In genomic region chr2:91944170-91944950, GRCm38 (mm10) we compare ENCODE assay signal across 8 mouse cellular contexts. TPM values are rescaled to one million over a fixed set of nuclear protein-coding genes. Genes with fewer than 3 reads are reported as not detected.
A peak's percentile ranks its signal among the peaks of the same experiment; 100 is the strongest.
DNase-seq lines count a peak whose midpoint lies in the region; ATAC-seq and TF ChIP-seq lines count a peak whose summit lies in the region.
"Had no signal": no experiment of that assay in that cellular context is flagged by ENCODE, and none has a peak within 500 bp of the region (broad histone marks: within the 10 kb centered on the region; RNA-seq: fewer than 3 reads in every experiment).

No protein-coding gene starts in this region.

- peaks cover 41% of the 10 kb centered on the region for H3K4me1 ChIP-seq in limb, embryonic 12.5 days (replicated peaks)
- H3K4me1 ChIP-seq in midbrain, embryonic 12.5 days = peaks cover 33% of the 10 kb centered on the region
- peaks cover 28% of the 10 kb centered on the region for H3K4me1 ChIP-seq in small intestine, adult 2 months (ENCODE audit: control insufficient read depth, insufficient read depth, insufficient read length, low read length)

- 44% methylated on average over 13 of the region's 13 CpGs for WGBS in limb, embryonic 12.5 days
- 49% methylated on average over 13 of the region's 13 CpGs for WGBS in midbrain, embryonic 12.5 days
- 50% methylated on average over 13 of the region's 13 CpGs for WGBS in small intestine, adult 2 months

- peaks cover 34% of the 10 kb centered on the region for H3K36me3 ChIP-seq in limb, embryonic 12.5 days
- H3K36me3 ChIP-seq in midbrain, embryonic 12.5 days = peaks cover 11% of the 10 kb centered on the region; the same call in 1 of the 2 replicates
- peaks cover 35% of the 10 kb centered on the region for H3K36me3 ChIP-seq in small intestine, adult 2 months (ENCODE audit: control insufficient read depth, insufficient read depth, low read length)

- TF ChIP-seq CTCF in small intestine, adult 2 months (IDR thresholded peaks at IDR 0.05; ENCODE audit: extremely low read depth, insufficient read length, insufficient replicate concordance, low read depth, low read length) = peak; percentile 91

- no peak overlapping the region for H3K4me2 ChIP-seq in limb, embryonic 12.5 days
- no peak overlapping the region for H3K4me2 ChIP-seq in midbrain, embryonic 12.5 days (replicated peaks)

- ATAC-seq in limb, embryonic 12.5 days (ENCODE audit: insufficient number of reproducible peaks, insufficient read depth, low FRiP score, low TSS enrichment, low read depth) = peak; percentile 71
- ATAC-seq in midbrain, embryonic 12.5 days (ENCODE audit: low FRiP score, low read depth) = peak; percentile 66

- H3K9ac ChIP-seq in limb, embryonic 12.5 days (replicated peaks) = peak overlapping the region; percentile 37; the same call in 1 of the 2 replicates
- H3K9ac ChIP-seq in midbrain, embryonic 12.5 days (replicated peaks) = no peak overlapping the region

- no peak overlapping the region; the same call in 1 of the 2 replicates for H3K27ac ChIP-seq in limb, embryonic 12.5 days
- no peak overlapping the region for H3K27ac ChIP-seq in midbrain, embryonic 12.5 days (replicated peaks)
- H3K27ac ChIP-seq in small intestine, adult 2 months (ENCODE audit: insufficient read depth, low read depth, low read length) = no peak overlapping the region
- H3K27ac ChIP-seq: macrophage had no signal

- H3K9me3 ChIP-seq in limb, embryonic 12.5 days = no peaks in the 10 kb centered on the region
- H3K9me3 ChIP-seq in midbrain, embryonic 12.5 days = no peaks in the 10 kb centered on the region

- peak; percentile 76 to 90 for DNase-seq in adrenal gland, adult (ENCODE audit: inconsistent age in 2 of 2, low spot score in 1 of 2)
- DNase-seq in cerebellum, postnatal 36 days = peak; percentile 86 to 87
- peak; percentile 59 to 62 for DNase-seq in gastrocnemius, adult 8-10 months (ENCODE audit: low spot score in 2 of 2)
- DNase-seq in induced T-regulatory cell, adult 2 months (ENCODE audit: low read depth) = peak; percentile 87

- TF ChIP-seq POLR2A in small intestine, adult 2 months (IDR thresholded peaks at IDR 0.05; ENCODE audit: low read depth, low read length) = no peak

- no peaks in the 10 kb centered on the region for H3K27me3 ChIP-seq in limb, embryonic 12.5 days
- no peaks in the 10 kb centered on the region; the same call in 1 of the 2 replicates for H3K27me3 ChIP-seq in midbrain, embryonic 12.5 days
- H3K27me3 ChIP-seq in small intestine, adult 2 months (ENCODE audit: control insufficient read depth, insufficient read depth, low read length) = no peaks in the 10 kb centered on the region

- H3K4me3 ChIP-seq in limb, embryonic 12.5 days (replicated peaks) = no peak overlapping the region
- H3K4me3 ChIP-seq in midbrain, embryonic 12.5 days = no peak overlapping the region
- no peak overlapping the region for H3K4me3 ChIP-seq in small intestine, adult 2 months (ENCODE audit: low read depth, low read length)

RNA-seq across cellular contexts. Expression of gene Gm9821, which starts 1.1 kb away (rescaled TPM):
- not detected for total RNA-seq in gastrocnemius, adult 8-10 months (2022)
- polyA plus RNA-seq in limb, embryonic 12.5 days (2016; fragmentation: Nextera tagmentation; extraction: Ambion mirVana) = 0.28 and 0.59 TPM in 2 replicates
- 0.37 TPM in 2 replicates for polyA plus RNA-seq in midbrain, embryonic 12.5 days (2016; fragmentation: Nextera tagmentation; extraction: Ambion mirVana)
- not detected in 2 replicates for polyA plus RNA-seq in small intestine, adult 2 months (2012; rRNA removed)

RNA-seq across cellular contexts. Expression of gene Mdk, which starts 12.3 kb away (rescaled TPM):
- under 1 TPM in 3 of 4 experiments, not detected in 1; 0.44 to 0.46 (median 0.45) TPM for total RNA-seq in gastrocnemius, adult 8-10 months (2022)
- 2,281 and 2,291 TPM in 2 replicates for polyA plus RNA-seq in limb, embryonic 12.5 days (2016; fragmentation: Nextera tagmentation; extraction: Ambion mirVana)
- polyA plus RNA-seq in midbrain, embryonic 12.5 days (2016; fragmentation: Nextera tagmentation; extraction: Ambion mirVana) = 672 and 763 TPM in 2 replicates
- polyA plus RNA-seq in small intestine, adult 2 months (2012; rRNA removed) = 2.4 and 5.9 TPM in 2 replicates

RNA-seq across cellular contexts. Expression of gene Chrm4, which starts 17.3 kb away (rescaled TPM):
- total RNA-seq in gastrocnemius, adult 8-10 months (2022) = not detected
- 0.33 and 0.65 TPM in 2 replicates for polyA plus RNA-seq in limb, embryonic 12.5 days (2016; fragmentation: Nextera tagmentation; extraction: Ambion mirVana)
- 0.31 and 0.56 TPM in 2 replicates for polyA plus RNA-seq in midbrain, embryonic 12.5 days (2016; fragmentation: Nextera tagmentation; extraction: Ambion mirVana)
- 2.2 and 2.9 TPM in 2 replicates for polyA plus RNA-seq in small intestine, adult 2 months (2012; rRNA removed)
- polyA plus RNA-seq: macrophage had no signal

RNA-seq across cellular contexts. Expression of gene Dgkz, which starts 31.3 kb away (rescaled TPM):
- 10 to 100 TPM; 24.7 to 39.3 (median 28.4) TPM for total RNA-seq in gastrocnemius, adult 8-10 months (2022)
- polyA plus RNA-seq in limb, embryonic 12.5 days (2016; fragmentation: Nextera tagmentation; extraction: Ambion mirVana) = 33.7 and 39.9 TPM in 2 replicates
- 24.5 and 26.1 TPM in 2 replicates for polyA plus RNA-seq in midbrain, embryonic 12.5 days (2016; fragmentation: Nextera tagmentation; extraction: Ambion mirVana)
- 165 and 295 TPM in 2 replicates for polyA plus RNA-seq in small intestine, adult 2 months (2012; rRNA removed)

Comparison
In these comparisons a context has a peak if more than half of its experiments do, and no peak if none do; other contexts are left out.
1. RNA of gene Mdk, which starts 12.3 kb away (polyA plus RNA-seq): 2,281 to 2,291 TPM in limb, embryonic 12.5 days and 672 to 763 TPM in midbrain, embryonic 12.5 days; 2.4 to 5.9 TPM in small intestine, adult 2 months; every median in the first group is over 10 times any median in the second.
2. Peak in every context shown above with its lines, with median percentiles within 50 percentile points of each other: DNase-seq.